Mouse (Mus musculus) inflammation-experienced regulatory T-cells, adult 6 months (primary cell): ENCODE results near the gene Nuak1. TPM values are rescaled to one million over a fixed set of nuclear protein-coding genes. Genes with fewer than 3 reads are reported as not detected.

Experiments used
- ATAC-seq: one replicate; pipeline ENCODE4 v1.8.0; 2017
- polyA plus RNA-seq, 3 experiments: library from polyadenylated mRNA; unstranded; fragments of 100-300 nt; shearing (Covaris generic); gene quantifications; one replicate each; pipeline ENCODE4 v1.2.1; 2017

Nuak1 gene
- polyA plus RNA-seq, 3 experiments from 2014 or later: not detected

- ATAC-seq: no peak
Measured at GRCm38 (mm10) chr10:84376346-84376745, 64.1 kb downstream of the Nuak1 start.

DNA sequence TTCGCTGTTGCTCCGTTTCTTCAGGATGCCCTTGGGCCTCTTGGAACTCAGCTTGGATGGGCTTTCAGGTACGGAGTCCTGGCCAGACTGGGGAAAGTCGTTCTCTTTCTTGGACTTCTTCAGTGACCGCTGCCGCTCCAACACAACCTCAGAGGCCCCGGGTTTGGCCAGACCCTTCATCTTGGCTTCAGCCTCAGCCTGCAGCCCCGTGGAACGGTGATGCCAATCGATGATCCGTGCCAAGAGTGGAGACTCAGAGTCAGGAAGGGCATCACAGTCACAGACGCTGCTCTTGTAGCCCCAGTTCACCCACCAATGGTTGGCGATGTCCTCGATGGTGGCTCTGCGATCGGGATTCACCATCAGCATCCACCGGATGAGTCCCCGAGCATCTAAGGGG, 65.4 kb downstream of the Nuak1 start:
- no peak for ATAC-seq

DNA sequence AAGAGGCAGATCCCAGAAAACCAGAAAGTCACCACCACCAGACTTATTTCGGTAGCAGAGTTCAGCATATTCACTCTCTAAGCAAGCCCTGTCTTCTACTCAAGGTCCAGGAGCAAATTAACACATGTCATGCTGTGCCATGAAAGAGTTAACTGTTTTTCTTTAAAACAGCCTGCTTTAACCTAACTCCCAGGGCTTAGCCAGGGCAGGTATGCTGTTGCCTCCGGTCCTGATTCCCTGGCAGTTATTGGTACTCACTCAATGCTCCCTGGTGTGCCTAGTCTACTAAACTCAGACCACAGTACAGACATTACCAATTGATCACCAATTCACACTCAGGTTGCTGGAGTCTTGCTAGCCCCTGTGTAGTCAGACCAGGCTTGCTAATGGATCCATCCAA, 66.9 kb downstream of the Nuak1 start:
- ATAC-seq: no peak

GRCm38 (mm10) chr10:84372161-84373095, 68.0 kb downstream of the Nuak1 start:
- ATAC-seq: no peak

- ATAC-seq: no peak
Measured at GRCm38 (mm10) chr10:84371681-84372160, 68.7 kb downstream of the Nuak1 start.

- no peak for ATAC-seq
Measured at GRCm38 (mm10) chr10:84371230-84371629, 69.2 kb downstream of the Nuak1 start.

GRCm38 (mm10) chr10:84369646-84370314, 70.6 kb downstream of the Nuak1 start:
- ATAC-seq: no peak

DNA sequence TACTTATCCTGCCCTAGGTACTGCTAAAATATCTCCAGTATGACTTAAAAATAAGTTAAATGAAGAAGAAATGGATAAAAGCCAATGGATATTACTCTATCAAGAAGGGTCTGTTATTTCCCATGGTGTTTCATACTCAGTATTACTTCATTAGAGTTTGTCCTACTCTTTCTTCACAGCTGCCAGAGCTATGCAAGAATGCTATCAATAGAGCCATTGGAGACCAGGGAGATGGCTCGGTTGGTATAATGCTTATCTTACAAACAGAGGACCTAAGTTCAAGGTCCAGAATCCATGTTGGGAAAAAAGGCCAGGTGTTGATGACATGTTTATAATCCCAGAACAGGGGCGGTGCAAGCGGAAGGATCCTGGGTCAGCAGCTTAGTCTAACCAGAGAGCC, 72.2 kb downstream of the Nuak1 start:
- no peak for ATAC-seq

DNA sequence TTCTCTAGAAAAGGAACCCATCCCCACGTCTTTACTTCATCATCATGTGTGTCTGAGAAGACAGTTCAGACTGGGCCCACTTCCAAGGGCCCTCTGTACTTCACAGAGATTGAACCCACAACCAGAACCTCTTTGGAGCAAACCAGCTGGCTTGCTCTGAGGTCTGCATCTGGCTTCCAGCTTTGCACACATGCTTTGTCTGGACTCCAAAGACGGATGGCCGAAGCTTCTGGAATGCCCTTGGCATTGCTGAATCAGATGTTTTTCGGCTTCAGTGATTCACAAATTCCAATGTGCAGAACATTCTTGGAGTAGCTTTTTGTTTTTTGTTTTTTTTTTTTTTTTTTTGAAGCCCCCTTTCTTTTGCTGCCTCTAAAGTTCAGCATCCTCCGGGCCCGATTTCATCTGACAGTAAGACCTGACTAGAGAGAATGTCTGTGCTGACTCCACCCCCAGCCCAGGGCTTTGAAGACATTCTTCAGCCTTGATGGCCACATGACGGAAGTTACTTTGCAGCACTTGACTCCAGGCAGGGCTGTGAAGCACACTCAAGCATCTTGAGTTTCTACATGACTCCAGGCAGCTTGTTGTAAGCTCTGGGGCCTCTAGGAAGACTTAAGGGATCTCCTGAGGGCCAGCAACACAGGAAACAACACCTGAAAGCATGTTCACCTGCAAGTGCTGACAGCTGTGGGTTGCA, 75.1 kb downstream of the Nuak1 start:
- ATAC-seq: no peak

- ATAC-seq: no peak
Measured at GRCm38 (mm10) chr10:84363833-84364232, 76.6 kb downstream of the Nuak1 start.

GRCm38 (mm10) chr10:84360953-84361352, 79.4 kb downstream of the Nuak1 start:
- ATAC-seq: no peak

GRCm38 (mm10) chr10:84360391-84360790, 80.0 kb downstream of the Nuak1 start:
- ATAC-seq: no peak

- no peak for ATAC-seq
Measured at GRCm38 (mm10) chr10:84358738-84359120, 81.7 kb downstream of the Nuak1 start.

- ATAC-seq: no peak
Measured at GRCm38 (mm10) chr10:84357997-84358737, 82.2 kb downstream of the Nuak1 start.

GRCm38 (mm10) chr10:84357593-84357992, 82.8 kb downstream of the Nuak1 start:
- no peak for ATAC-seq

GRCm38 (mm10) chr10:84354323-84354722, 86.1 kb downstream of the Nuak1 start:
- no peak for ATAC-seq

DNA sequence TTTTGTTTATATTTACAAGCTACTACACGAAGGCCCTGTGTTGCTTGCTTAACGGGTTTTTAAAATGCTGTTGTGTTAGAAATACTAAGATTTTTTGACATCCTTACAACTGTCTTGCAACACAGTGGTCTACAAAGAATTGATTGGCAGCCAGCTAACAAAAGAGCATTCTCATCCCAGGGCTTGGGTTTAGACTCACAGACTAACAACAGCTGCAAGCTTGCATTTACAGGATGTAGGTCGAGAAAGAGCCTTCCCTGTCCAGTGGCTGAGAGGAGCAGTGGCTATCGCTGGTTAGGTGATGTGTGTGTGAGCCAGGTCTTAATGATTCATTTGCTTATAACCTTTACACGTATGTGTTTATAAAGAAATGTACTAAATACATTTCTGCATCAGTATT, 94.7 kb downstream of the Nuak1 start:
- no peak for ATAC-seq

- no peak for ATAC-seq
Measured at GRCm38 (mm10) chr10:84343536-84343935, 96.9 kb downstream of the Nuak1 start.

- ATAC-seq: no peak
Measured at GRCm38 (mm10) chr10:84339456-84339855, 100.9 kb downstream of the Nuak1 start.

DNA sequence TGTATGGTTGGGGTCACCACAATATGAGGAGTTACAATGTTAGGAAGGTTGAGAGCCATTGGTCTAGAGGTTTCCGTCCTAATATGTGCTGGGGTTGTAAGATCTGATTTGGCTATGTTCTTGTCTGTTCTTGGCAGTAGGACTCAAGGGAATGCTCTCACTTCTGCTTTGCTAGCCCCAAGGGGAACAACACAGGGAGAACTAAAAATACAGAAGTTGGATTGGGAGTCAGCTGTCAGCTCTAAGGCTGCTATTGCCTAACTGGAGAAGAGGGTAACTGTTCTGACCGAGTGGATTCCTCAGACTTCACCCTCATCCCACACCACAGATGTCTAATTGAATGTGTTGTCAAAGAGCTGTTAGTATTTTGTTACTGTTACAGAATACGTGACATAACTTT, 101.6 kb downstream of the Nuak1 start:
- ATAC-seq: no peak

DNA sequence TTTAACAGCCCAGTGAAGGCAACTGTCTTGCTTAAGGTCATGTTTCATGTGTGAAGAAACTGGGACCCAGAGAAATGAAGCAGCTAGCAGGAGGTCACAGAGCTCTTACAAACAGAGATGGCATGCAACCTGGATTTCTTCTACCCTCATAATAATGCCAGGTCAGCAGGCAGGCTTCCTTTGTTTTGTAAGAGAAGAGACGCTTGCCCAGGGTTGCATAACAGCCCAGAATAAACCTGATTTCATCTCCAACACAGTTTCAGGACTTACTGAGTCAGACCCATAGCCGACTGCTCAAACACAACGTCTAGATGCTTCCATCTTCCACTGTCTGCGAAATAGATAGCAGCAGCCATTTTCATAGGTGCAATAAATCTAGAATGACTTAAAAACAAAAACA, 105.0 kb downstream of the Nuak1 start:
- ATAC-seq: no peak

DNA sequence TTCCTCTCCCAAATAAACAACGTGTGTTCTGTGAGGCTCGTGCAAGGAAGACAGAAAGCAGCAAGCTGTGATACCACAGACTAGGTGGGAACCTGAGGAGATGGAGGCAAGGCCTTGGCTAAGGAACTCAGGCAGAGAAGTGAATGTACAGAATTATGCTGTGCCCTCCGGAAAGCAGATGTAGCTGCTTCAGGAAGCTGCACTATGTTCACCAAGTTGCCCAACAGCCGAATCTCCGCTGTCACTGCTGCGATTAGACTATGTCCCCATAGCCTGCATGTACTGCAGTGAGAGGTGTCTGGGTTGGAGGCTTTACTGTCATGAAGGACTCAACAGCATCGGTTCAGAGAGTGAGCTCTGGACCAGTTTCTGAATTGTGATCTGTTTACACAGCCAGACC, 110.6 kb downstream of the Nuak1 start:
- ATAC-seq: no peak

DNA sequence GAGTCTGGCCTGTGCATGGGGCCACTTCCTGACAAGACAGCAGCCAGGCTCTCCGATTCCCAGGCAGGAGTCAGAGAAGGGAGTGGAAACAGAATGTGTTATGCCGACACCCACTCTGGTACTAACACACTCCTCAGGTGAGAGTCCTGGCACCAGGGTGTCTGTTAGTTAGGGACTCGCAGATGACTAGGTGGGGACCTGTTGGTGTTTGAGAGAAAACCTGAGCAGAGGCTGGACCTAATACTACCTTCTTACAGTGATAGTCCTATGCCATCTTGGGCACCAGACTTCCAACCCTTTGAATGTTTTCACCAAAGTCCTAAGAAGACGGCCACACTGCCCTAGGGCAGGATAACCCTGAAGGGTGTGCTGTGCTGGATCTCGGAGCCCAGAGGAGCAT, 111.1 kb downstream of the Nuak1 start:
- no peak for ATAC-seq
